Mouse (Mus musculus): ENCODE data around the gene Rnf34.

Gene Rnf34

GRCm38 (mm10) chr5:122900558-122901171, 50.8 kb downstream of the Rnf34 start:
- no peak for DNase-seq (ENCODE audit: low spot score)

DNA sequence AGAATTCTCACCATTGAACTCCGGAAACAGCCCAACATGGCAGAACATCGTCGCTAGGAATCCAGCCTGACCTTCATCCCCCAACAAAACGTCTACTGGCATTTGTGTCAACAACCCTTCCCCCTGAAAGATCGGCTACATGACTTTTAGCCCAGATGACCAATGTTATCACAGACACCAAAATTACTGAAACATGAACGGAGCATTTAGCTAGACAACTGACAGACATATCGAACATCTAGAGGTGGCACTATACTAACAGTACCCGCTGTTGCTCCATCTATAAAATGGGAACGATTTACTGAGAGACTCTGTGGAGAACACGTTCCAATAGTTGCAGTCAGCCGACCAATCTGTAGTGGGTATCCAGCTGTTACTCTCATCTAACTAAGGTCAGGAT, 51.3 kb downstream of the Rnf34 start:
- no peak for DNase-seq (ENCODE audit: low spot score)

GRCm38 (mm10) chr5:122901666-122902065, 51.8 kb downstream of the Rnf34 start:
- no peak for DNase-seq (ENCODE audit: low spot score)

GRCm38 (mm10) chr5:122902228-122902627, 52.4 kb downstream of the Rnf34 start:
- DNase-seq (ENCODE audit: low spot score), result no peak

GRCm38 (mm10) chr5:122903165-122903564, 53.3 kb downstream of the Rnf34 start:
- DNase-seq (ENCODE audit: low spot score), result no peak

- DNase-seq (ENCODE audit: low spot score), result no peak
These were observed 57.3 kb downstream of the Rnf34 start for GRCm38 (mm10) chr5:122907182-122907581.

- no peak for DNase-seq (ENCODE audit: low spot score)
These were observed 58.2 kb downstream of the Rnf34 start for GRCm38 (mm10) chr5:122908001-122908400.

- no peak for DNase-seq (ENCODE audit: low spot score)
These were observed 59.6 kb downstream of the Rnf34 start for GRCm38 (mm10) chr5:122909481-122909880.

DNA sequence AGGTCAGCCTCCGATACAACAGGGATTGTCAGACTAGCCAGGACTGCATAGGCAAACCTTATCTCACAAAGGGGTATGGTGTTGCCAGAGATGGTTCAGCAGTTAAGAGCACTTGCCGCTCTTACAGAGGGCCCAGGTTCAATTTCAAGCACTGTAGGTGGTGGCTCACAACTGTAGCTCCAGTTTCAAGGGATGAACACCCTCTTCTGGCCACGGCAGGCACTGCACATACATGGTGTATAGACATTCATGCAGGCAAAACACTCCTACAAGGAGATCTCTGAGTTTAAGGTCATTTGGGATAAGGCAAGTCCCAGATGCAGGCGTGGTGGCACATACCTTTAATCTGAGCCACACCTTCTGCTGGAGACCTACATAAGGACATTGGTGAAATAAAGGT, 63.0 kb downstream of the Rnf34 start:
- no peak for DNase-seq (ENCODE audit: low spot score)

GRCm38 (mm10) chr5:122916147-122916546, 66.3 kb downstream of the Rnf34 start:
- DNase-seq (ENCODE audit: low spot score), result no peak

DNA sequence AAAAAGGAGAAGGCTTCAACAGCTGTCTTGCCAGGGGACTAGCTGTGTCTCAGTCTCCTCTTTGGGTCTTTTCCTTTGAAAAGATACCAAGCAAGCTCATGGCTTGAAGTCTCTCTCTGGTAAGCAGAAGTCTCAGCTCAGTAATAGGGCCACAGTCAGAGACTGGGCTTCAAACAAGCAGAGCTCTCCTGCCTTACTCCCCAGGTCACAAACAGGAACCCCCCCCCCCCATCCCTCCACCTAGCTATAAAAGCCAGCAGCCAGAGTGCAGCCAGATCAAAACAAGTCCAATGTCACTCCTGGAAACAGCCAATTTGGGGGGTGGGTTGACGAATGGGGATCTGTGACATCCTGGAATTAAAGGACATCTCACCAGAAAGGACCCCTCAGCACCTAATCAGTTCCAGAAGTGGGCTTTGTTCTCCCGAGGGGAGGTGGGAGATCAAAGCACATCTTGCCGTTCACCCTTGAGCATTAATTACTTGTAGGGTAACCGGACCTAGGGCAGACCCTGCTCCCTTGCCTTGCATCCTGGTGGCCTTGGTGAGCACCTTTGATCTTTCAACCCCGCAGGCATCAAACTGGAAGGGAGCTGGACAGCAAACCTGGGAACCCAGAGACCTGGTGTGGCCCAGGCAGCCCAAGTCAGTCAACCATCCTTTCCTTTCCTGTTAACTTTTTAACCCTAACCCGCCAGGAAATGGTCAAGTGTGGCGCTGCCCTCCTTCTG, 68.3 kb downstream of the Rnf34 start:
- no peak for DNase-seq (ENCODE audit: low spot score)

DNA sequence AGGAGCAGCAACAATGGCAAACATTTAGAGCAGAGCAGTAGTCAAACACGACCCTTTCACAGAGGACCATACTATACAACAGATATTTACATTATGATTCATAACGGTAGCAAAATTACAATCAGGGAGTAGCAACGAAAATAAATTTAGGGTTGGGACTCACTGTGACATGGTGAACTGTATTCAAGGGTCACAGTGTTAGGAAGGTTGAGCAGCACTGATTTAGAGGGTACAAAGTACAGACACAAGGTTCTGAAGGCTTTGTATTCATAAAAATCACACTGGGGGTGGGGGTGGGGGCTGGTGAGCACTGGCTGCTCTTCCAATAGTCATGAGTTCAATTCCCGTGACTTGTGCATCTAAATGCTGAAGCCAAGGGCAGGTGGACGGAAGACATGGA, 70.7 kb downstream of the Rnf34 start:
- DNase-seq (ENCODE audit: low spot score), result no peak
